In genomic region chr1:43196661-43197241, GRCm38 (mm10) we compare ENCODE assay signal across 9 mouse cellular contexts. TPM values are rescaled to one million over a fixed set of nuclear protein-coding genes. Genes with fewer than 3 reads are reported as not detected.
DNase-seq lines count a peak whose midpoint lies in the region; ATAC-seq and TF ChIP-seq lines count a peak whose summit lies in the region.
"Had no signal": no experiment of that assay in that cellular context is flagged by ENCODE, and none has a peak within 500 bp of the region (broad histone marks: within the 10 kb centered on the region; RNA-seq: fewer than 3 reads in every experiment).

TSS of gene Fhl2 (minus strand) at chr1:43196984.

- WGBS in embryonic facial prominence, embryonic 11.5 days, result 75% methylated on average over 5 of the region's 5 CpGs
- WGBS in hindbrain, embryonic 10.5 days, result 76% methylated on average over 5 of the region's 5 CpGs
- 82% methylated on average over 5 of the region's 5 CpGs for WGBS in midbrain, postnatal 0 days

- TF ChIP-seq CTCF in midbrain, postnatal 0 days (IDR thresholded peaks at IDR 0.05), result no peak

- H3K27ac ChIP-seq in embryonic facial prominence, embryonic 11.5 days (replicated peaks; ENCODE audit: low read depth, low read length), result no peak within 1 kb of the TSS
- H3K27ac ChIP-seq in hindbrain, embryonic 10.5 days, result no peak within 1 kb of the TSS
- H3K27ac ChIP-seq in midbrain, postnatal 0 days (ENCODE audit: low read depth, low read length), result no peak within 1 kb of the TSS
- H3K27ac ChIP-seq: liver, embryonic 15.5 days had no signal

- H3K4me1 ChIP-seq in embryonic facial prominence, embryonic 11.5 days (ENCODE audit: control insufficient read depth, insufficient read depth, low read length), result no peaks in the 10 kb centered on the region
- H3K4me1 ChIP-seq in hindbrain, embryonic 10.5 days (replicated peaks), result peaks cover 6% of the 10 kb centered on the region; the same call in 1 of the 2 replicates
- no peaks in the 10 kb centered on the region for H3K4me1 ChIP-seq in midbrain, postnatal 0 days (ENCODE audit: insufficient read depth, low read length)
- H3K4me1 ChIP-seq: liver, embryonic 15.5 days had no signal

- H3K9ac ChIP-seq in embryonic facial prominence, embryonic 11.5 days (replicated peaks; ENCODE audit: low read length), result no peak within 1 kb of the TSS
- H3K9ac ChIP-seq in midbrain, postnatal 0 days (replicated peaks; ENCODE audit: low read length, poor library complexity, severe bottlenecking), result no peak within 1 kb of the TSS
- H3K9ac ChIP-seq: liver, embryonic 15.5 days had no signal

- H3K27me3 ChIP-seq in embryonic facial prominence, embryonic 11.5 days (ENCODE audit: control insufficient read depth, insufficient read depth, low read length), result no peaks in the 10 kb centered on the region
- H3K27me3 ChIP-seq in hindbrain, embryonic 10.5 days (ENCODE audit: insufficient read depth, poor library complexity, severe bottlenecking), result no peaks in the 10 kb centered on the region
- H3K27me3 ChIP-seq in midbrain, postnatal 0 days (ENCODE audit: insufficient read depth, low read length), result no peaks in the 10 kb centered on the region
- H3K27me3 ChIP-seq: liver, embryonic 15.5 days had no signal

- no peak within 1 kb of the TSS for H3K4me2 ChIP-seq in embryonic facial prominence, embryonic 11.5 days (ENCODE audit: low read depth, low read length)
- no peak within 1 kb of the TSS for H3K4me2 ChIP-seq in midbrain, postnatal 0 days (ENCODE audit: low read depth, low read length, poor library complexity, severe bottlenecking)
- H3K4me2 ChIP-seq: liver, embryonic 15.5 days had no signal

- no peak within 1 kb of the TSS for H3K4me3 ChIP-seq in embryonic facial prominence, embryonic 11.5 days (ENCODE audit: low read depth, low read length)
- H3K4me3 ChIP-seq in hindbrain, embryonic 10.5 days, result no peak within 1 kb of the TSS
- no peak within 1 kb of the TSS for H3K4me3 ChIP-seq in midbrain, postnatal 0 days (ENCODE audit: low read depth, low read length)
- H3K4me3 ChIP-seq: liver, embryonic 15.5 days had no signal

- DNase-seq in left cerebral cortex, adult 18-20 months (ENCODE audit: low spot score in 2 of 2), result no peak
- no peak for DNase-seq in left cerebral cortex, adult 9 months (ENCODE audit: low spot score in 2 of 2)
- no peak for DNase-seq in embryonic facial prominence, embryonic 11.5 days (ENCODE audit: low spot score)
- DNase-seq in hindbrain, embryonic 10.5 days (ENCODE audit: low spot score), result no peak
- no peak for DNase-seq in midbrain, postnatal 0 days (ENCODE audit: low spot score)
- DNase-seq in embryo, embryonic 9.5 days (ENCODE audit: extremely low spot score), result no peak
- DNase-seq in thymus, postnatal 25 days, result no peak
- no peak for DNase-seq in ovary, adult 18-20 months (ENCODE audit: low spot score)

- no peaks in the 10 kb centered on the region for H3K36me3 ChIP-seq in embryonic facial prominence, embryonic 11.5 days (replicated peaks; ENCODE audit: control insufficient read depth, insufficient read depth, low read depth, low read length)
- no peaks in the 10 kb centered on the region for H3K36me3 ChIP-seq in hindbrain, embryonic 10.5 days
- no peaks in the 10 kb centered on the region for H3K36me3 ChIP-seq in midbrain, postnatal 0 days (ENCODE audit: insufficient read depth, low read length)
- H3K36me3 ChIP-seq: liver, embryonic 15.5 days had no signal

- no peaks in the 10 kb centered on the region for H3K9me3 ChIP-seq in embryonic facial prominence, embryonic 11.5 days (replicated peaks; ENCODE audit: control insufficient read depth, low read length)
- H3K9me3 ChIP-seq in hindbrain, embryonic 10.5 days, result no peaks in the 10 kb centered on the region
- H3K9me3 ChIP-seq in midbrain, postnatal 0 days (ENCODE audit: low read length), result no peaks in the 10 kb centered on the region
- H3K9me3 ChIP-seq: liver, embryonic 15.5 days had no signal

- no peak for ATAC-seq in embryonic facial prominence, embryonic 11.5 days (replicated peaks; ENCODE audit: insufficient number of reproducible peaks, low FRiP score, low TSS enrichment, low read depth)
- no peak for ATAC-seq in midbrain, postnatal 0 days (ENCODE audit: low FRiP score)

RNA-seq across cellular contexts. Expression of gene Fhl2, which starts in this region (rescaled TPM):
- 10 to 100 TPM; 48.9 to 55.4 TPM for total RNA-seq in left cerebral cortex, adult 18-20 months (2021)
- 14.6 and 17.3 TPM in 2 replicates for polyA plus RNA-seq in embryonic facial prominence, embryonic 11.5 days (2014; fragmentation: Nextera tagmentation; extraction: Ambion mirVana)
- polyA plus RNA-seq in hindbrain, embryonic 10.5 days (2016; fragmentation: Nextera tagmentation; extraction: Ambion mirVana), result 7.6 and 11.2 TPM in 2 replicates
- total RNA-seq in midbrain, postnatal 0 days (2014; rRNA removed), result 29.4 and 30.4 TPM in 2 replicates
- polyA plus RNA-seq in midbrain, postnatal 0 days (2015; fragmentation: Nextera tagmentation; extraction: Ambion mirVana), result 26.4 and 29.5 TPM in 2 replicates
